Mouse (Mus musculus): ENCODE results near the gene Sox11. TPM values are rescaled to one million over a fixed set of nuclear protein-coding genes. Genes with fewer than 3 reads are reported as not detected.

Sox11 gene
- polyA plus RNA-seq (2012; ENCODE audit: insufficient read depth, low replicate concordance) = not detected in 2 replicates

DNA sequence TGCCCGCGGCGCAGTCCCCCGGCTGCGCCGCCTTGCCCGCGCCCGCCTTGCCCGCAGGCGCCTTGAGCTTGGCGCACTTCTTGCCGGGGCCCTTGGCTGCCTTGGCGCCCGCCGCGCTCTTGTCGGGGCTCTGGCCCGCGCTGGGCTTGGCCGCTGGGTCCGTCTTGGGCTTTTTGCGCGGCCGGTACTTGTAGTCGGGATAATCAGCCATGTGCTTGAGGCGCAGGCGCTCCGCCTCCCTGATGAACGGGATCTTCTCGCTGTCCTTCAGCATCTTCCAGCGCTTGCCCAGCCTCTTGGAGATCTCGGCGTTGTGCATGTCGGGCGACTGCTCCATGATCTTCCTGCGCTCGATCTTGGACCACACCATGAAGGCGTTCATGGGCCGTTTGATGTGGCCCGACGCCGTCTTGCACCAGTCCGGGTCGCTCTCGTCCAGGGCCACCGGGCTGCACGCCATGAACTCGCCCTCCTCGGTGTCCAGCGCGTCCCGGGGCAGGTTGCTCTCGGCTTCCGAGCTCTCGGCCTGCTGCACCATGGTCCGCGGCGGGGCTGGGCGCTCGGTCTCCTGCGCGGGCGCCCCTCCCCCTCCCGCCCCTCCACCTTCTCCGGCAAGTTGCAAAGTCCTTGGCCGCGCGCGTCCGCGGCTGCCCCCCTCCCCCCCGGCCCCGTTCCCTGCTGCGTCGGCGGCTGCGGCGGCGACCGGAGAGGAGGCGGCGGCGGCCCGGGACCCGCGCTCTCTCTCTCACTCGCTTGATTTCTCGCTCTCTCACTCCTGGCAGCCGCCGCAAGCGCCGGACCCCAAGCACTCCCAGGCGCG is at the start of gene Sox11:
TSS of gene Sox11 (minus strand) at position 704 of the 820 bp plus-strand sequence.
- Histone ChIP-seq H3K9me3 (peaks cover 15% of the 10 kb centered on the region; the same call in 1 of the 2 replicates), H3K27me3 (replicated peaks) (peaks cover 60% of the 10 kb centered on the region), H3K4me1 (peaks cover 15% of the 10 kb centered on the region; the same call in 1 of the 2 replicates), H3K36me3 (replicated peaks; ENCODE audit: low read length) (no peaks in the 10 kb centered on the region), H3K4me3 (replicated peaks) (no peak within 1 kb of the TSS)
- TF ChIP-seq GATA1 (IDR thresholded peaks at IDR 0.05; ENCODE audit: borderline replicate concordance, low read length) (no peak), FLI1 (IDR thresholded peaks at IDR 0.05; ENCODE audit: low read length) (no peak)

GRCm38 (mm10) chr12:27391652-27392305 is 49.4 kb upstream of the Sox11 start:
- Histone ChIP-seq H3K27me3 (replicated peaks) (no peaks in the 10 kb centered on the region), H3K4me3 (replicated peaks) (no peak overlapping the region), H3K4me1 (no peaks in the 10 kb centered on the region), H3K9me3 (0 out of 2 replicates have a peak, but pooled peaks cover 4% of the 10 kb centered on the region), H3K36me3 (replicated peaks; ENCODE audit: low read length) (no peaks in the 10 kb centered on the region)
- no peak for TF ChIP-seq GATA1 (IDR thresholded peaks at IDR 0.05; ENCODE audit: borderline replicate concordance, low read length)
- no peak for TF ChIP-seq FLI1 (IDR thresholded peaks at IDR 0.05; ENCODE audit: low read length)

DNA sequence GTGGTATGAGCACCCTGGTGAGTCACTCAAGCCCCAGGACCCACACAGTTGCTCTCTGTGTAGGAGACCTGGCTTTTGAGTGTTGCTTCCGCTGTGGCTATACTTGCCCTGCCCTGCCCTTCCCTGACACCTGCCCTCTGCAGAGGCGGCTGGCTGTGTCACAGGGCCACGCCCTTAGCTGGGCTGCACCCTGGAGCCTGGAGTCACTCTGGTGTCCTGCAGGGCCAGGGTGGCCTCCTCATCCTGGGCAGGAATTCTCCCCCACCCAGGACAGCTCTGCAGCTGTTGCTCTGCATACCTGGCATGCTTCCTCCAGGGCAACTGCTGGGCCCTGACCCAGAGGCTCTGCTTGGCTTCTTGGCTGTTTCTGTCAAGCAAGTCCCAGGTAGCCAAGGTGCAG is 48.1 kb upstream of the Sox11 start:
- TF ChIP-seq FLI1 (IDR thresholded peaks at IDR 0.05; ENCODE audit: low read length) (no peak), GATA1 (IDR thresholded peaks at IDR 0.05; ENCODE audit: borderline replicate concordance, low read length) (no peak)
- Histone ChIP-seq H3K9me3 (0 out of 2 replicates have a peak, but pooled peaks cover 4% of the 10 kb centered on the region), H3K4me3 (replicated peaks) (no peak overlapping the region), H3K36me3 (replicated peaks; ENCODE audit: low read length) (no peaks in the 10 kb centered on the region), H3K4me1 (no peaks in the 10 kb centered on the region), H3K27me3 (replicated peaks) (no peaks in the 10 kb centered on the region)

DNA sequence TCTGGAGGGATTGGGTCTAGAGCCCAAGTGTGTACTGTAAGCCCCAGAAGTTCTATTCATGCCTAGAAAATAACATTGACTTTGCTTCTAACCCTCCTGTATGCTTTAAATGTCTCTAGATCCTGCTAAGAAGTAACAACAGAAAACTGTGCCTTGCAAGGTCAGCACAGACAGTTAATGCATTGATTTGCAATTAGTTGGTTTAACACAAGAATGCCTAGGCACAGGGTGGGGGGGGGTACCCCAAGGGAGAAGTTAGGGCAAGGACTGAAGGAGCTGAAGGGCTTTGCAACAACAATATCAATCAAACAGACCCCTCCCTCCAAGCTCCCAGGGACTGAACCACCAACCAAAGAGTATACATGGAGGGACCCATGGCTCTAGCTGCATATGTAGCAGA is 47.1 kb upstream of the Sox11 start:
- Histone ChIP-seq H3K4me1 (no peaks in the 10 kb centered on the region), H3K27me3 (replicated peaks) (no peaks in the 10 kb centered on the region), H3K36me3 (replicated peaks; ENCODE audit: low read length) (no peaks in the 10 kb centered on the region), H3K9me3 (0 out of 2 replicates have a peak, but pooled peaks cover 4% of the 10 kb centered on the region), H3K4me3 (replicated peaks) (no peak overlapping the region)
- no peak for TF ChIP-seq FLI1 (IDR thresholded peaks at IDR 0.05; ENCODE audit: low read length)
- no peak for TF ChIP-seq GATA1 (IDR thresholded peaks at IDR 0.05; ENCODE audit: borderline replicate concordance, low read length)

DNA sequence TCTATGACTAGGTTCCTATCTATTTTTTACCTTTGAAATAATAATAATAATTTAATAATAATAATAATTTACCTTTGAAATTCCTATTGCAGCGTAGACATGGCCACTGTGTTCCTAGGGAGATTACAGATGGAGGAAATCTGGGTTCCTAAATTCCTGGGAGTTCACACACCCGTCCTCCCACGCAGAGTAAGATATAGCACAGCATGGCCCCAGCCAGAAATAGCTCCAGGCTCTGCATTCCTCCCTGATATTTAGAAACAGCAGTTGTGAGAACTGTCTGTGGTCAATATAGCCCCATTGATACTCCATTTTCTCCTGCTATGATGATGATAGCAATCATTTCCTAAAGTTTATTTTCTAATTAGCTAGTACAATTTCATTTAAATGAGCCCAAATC is 30.1 kb upstream of the Sox11 start:
- H3K4me3 ChIP-seq (replicated peaks) = no peak overlapping the region
- H3K36me3 ChIP-seq (replicated peaks; ENCODE audit: low read length) = no peaks in the 10 kb centered on the region
- H3K9me3 ChIP-seq = no peaks in the 10 kb centered on the region; the same call in 1 of the 2 replicates
- H3K4me1 ChIP-seq = no peaks in the 10 kb centered on the region
- TF ChIP-seq FLI1 (IDR thresholded peaks at IDR 0.05; ENCODE audit: low read length) (no peak), GATA1 (IDR thresholded peaks at IDR 0.05; ENCODE audit: borderline replicate concordance, low read length) (no peak)
- no peaks in the 10 kb centered on the region for H3K27me3 ChIP-seq (replicated peaks)

DNA sequence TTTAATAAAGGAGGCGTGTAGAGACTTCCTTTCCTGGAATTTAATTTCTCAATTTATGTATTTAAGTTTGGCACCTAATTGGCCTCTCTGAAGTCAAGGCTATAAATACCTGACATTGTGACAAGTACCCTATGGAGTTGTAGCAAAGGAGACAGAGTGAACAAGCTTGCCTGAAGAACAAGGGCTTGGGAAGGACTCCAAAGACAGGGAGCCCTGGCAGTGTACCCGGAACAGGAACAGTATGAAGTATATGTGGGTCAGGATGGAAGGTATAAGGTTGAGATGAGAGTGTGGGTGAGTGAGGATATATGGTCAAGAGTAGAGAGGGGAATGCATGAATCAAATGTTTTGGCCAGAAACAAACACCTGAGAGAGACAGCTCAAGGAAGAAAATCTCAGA is 28.4 kb upstream of the Sox11 start:
- Histone ChIP-seq H3K36me3 (replicated peaks; ENCODE audit: low read length) (no peaks in the 10 kb centered on the region), H3K4me1 (no peaks in the 10 kb centered on the region), H3K4me3 (replicated peaks) (no peak overlapping the region), H3K9me3 (no peaks in the 10 kb centered on the region; the same call in 1 of the 2 replicates), H3K27me3 (replicated peaks) (no peaks in the 10 kb centered on the region)
- TF ChIP-seq GATA1 (IDR thresholded peaks at IDR 0.05; ENCODE audit: borderline replicate concordance, low read length) = no peak
- no peak for TF ChIP-seq FLI1 (IDR thresholded peaks at IDR 0.05; ENCODE audit: low read length)

- Histone ChIP-seq H3K36me3 (replicated peaks; ENCODE audit: low read length) (no peaks in the 10 kb centered on the region), H3K4me3 (replicated peaks) (no peak overlapping the region), H3K27me3 (replicated peaks) (no peaks in the 10 kb centered on the region), H3K9me3 (peaks cover 10% of the 10 kb centered on the region; the same call in 1 of the 2 replicates), H3K4me1 (no peaks in the 10 kb centered on the region)
- TF ChIP-seq GATA1 (IDR thresholded peaks at IDR 0.05; ENCODE audit: borderline replicate concordance, low read length) (no peak), FLI1 (IDR thresholded peaks at IDR 0.05; ENCODE audit: low read length) (no peak)
Observed at GRCm38 (mm10) chr12:27367476-27367875, 25.1 kb upstream of the Sox11 start.

GRCm38 (mm10) chr12:27363840-27364640 is 21.7 kb upstream of the Sox11 start:
- Histone ChIP-seq H3K9me3 (peaks cover 10% of the 10 kb centered on the region; the same call in 1 of the 2 replicates), H3K4me3 (replicated peaks) (no peak overlapping the region), H3K27me3 (replicated peaks) (no peaks in the 10 kb centered on the region), H3K4me1 (no peaks in the 10 kb centered on the region), H3K36me3 (replicated peaks; ENCODE audit: low read length) (no peaks in the 10 kb centered on the region)
- TF ChIP-seq FLI1 (IDR thresholded peaks at IDR 0.05; ENCODE audit: low read length) = no peak
- no peak for TF ChIP-seq GATA1 (IDR thresholded peaks at IDR 0.05; ENCODE audit: borderline replicate concordance, low read length)

DNA sequence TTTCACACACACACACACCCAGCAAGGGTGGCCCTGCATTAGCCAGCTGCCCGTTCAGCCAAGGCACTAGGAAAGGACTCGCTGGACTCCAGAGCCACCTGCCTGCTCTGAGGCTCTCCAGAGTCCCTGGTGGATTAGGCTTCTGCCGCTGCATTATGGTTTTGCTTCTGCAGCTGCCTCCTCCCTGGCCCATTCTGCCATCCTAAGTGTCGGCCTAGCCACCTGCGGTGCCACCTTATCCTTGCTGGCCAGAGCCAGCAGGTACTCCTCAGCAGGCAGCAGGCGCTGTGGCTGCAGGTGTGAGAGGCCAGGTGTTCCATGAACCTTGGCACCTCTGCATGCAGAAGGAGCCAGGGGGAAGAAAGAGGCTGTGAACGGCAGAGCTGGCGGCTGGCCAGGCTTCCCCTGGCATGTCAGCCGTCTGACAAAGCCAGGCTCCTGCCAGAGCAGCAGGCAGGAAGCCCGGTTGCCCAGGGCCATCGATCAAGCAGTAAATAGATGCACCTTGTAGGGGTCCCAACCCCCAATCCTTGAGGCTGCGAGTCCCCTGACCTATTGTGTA is 14.8 kb upstream of the Sox11 start:
- Histone ChIP-seq H3K4me3 (replicated peaks) (no peak overlapping the region), H3K9me3 (peaks cover 7% of the 10 kb centered on the region; the same call in 1 of the 2 replicates), H3K4me1 (no peaks in the 10 kb centered on the region), H3K27me3 (replicated peaks) (no peaks in the 10 kb centered on the region), H3K36me3 (replicated peaks; ENCODE audit: low read length) (no peaks in the 10 kb centered on the region)
- no peak for TF ChIP-seq FLI1 (IDR thresholded peaks at IDR 0.05; ENCODE audit: low read length)
- TF ChIP-seq GATA1 (IDR thresholded peaks at IDR 0.05; ENCODE audit: borderline replicate concordance, low read length) = no peak
